Mouse (Mus musculus) retina, adult 2 months (tissue): ENCODE measurements around the gene Sp2.

Experiments used
- DNase-seq: peaks from one replicate; pipeline ENCODE4 v3.0.0-alpha.2; 2012; ENCODE audit warnings: low read depth, low spot score

Gene Sp2

DNA sequence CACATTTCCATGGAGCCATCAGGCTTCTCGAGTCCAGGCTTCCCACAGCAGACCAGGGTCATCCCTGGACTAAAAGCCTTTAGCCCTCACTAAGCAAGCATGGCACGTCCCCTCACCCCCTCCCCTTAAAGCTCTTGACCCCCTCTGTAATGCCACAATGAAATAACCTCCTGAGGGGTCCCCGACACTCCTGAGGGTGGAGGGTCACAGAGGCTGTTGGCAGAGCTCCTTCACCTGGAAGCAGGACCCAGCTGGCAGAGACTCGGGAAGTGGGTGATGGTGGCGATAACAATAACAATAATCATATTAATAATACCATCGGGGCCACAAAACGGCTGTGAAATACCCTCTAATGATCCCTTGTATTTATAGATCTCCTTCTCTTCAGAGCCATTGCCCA lies at the start of gene Sp2:
TSS of gene Sp2 (minus strand) at position 101 of the 400 bp plus-strand sequence.
- no peak for DNase-seq

- DNase-seq, result no peak
Measured at GRCm38 (mm10) chr11:97032499-97032898, 49.7 kb upstream of the Sp2 start.

DNA sequence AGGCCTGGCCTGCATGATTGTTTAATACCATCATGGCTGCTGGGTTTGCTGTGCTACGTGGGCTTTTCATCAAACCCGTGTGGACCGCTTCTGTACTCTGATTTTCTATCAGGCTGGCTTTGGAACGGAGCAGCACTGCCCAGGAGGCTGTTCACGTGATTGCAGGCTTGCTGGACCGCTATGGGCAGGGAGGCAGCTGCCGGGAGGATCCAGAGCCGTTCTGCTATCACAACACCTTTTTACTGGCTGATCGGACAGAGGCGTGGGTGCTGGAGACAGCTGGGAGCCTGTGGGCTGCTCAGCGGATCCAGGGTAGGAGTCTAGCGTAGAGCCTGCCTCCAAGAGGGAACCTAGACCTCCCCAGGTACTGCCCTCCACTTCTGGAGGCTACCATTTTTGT lies 49.2 kb upstream of the Sp2 start:
- DNase-seq, result no peak

- DNase-seq, result no peak
Measured at GRCm38 (mm10) chr11:97030426-97030825, 47.7 kb upstream of the Sp2 start.

GRCm38 (mm10) chr11:97029686-97030417 lies 47.1 kb upstream of the Sp2 start, which contains the start of gene Scrn2:
Gene Scrn2, plus strand, starts transcription at chr11:97029938.
- peak; percentile 77 for DNase-seq

DNA sequence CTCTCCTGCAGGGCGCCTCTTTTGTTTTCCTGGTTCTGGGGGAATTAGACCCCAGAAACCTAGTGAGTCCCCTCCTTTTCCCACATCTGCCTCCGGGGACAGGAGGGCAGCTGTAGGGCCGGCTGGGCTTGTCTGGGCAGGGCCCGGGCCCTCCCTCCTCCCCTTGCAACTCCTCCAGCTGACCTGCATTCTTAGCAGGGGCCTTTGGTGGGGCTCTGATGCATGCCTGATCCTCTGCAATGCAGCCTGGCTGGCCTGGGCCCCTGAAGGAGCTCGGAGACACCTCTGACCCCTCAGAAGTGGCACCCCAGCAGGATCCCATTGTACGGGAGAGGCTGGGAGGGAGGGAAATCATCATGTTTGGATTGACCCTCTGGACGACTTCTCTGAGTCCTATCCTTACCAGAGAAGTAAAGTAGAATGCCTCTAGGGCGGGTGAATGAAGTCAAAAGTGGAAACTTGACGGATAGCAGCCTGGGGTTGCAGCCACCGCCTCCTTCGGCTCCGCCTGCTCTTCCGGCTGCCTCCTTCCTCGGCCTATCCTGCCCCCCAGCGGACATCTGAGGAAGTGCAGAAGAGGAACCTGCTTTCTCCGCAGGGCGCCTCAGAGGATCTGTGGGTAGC lies 43.1 kb upstream of the Sp2 start:
- peak; percentile 69 for DNase-seq

DNA sequence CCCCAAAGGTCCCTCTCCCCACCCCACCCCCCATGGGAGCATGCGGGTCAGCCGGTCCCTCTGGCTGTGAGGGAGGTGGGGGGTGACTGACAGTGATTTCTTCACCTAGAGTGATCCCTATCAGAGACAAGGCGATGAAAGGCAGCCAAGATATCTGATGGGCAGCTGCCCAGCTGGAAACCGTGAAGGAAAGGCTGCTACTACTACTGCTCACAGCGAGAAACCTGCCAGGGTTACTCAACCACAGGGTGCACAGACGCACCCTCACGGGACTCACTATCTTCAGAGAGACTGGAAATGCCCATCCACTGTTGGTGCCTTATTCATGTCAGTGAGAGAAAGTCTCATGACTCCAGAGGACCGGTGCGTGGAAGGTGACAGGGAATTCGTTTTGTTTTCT lies 42.2 kb upstream of the Sp2 start:
- no peak for DNase-seq

- DNase-seq, result peak; percentile 58
Measured at GRCm38 (mm10) chr11:97021873-97022484, 39.2 kb upstream of the Sp2 start.

DNA sequence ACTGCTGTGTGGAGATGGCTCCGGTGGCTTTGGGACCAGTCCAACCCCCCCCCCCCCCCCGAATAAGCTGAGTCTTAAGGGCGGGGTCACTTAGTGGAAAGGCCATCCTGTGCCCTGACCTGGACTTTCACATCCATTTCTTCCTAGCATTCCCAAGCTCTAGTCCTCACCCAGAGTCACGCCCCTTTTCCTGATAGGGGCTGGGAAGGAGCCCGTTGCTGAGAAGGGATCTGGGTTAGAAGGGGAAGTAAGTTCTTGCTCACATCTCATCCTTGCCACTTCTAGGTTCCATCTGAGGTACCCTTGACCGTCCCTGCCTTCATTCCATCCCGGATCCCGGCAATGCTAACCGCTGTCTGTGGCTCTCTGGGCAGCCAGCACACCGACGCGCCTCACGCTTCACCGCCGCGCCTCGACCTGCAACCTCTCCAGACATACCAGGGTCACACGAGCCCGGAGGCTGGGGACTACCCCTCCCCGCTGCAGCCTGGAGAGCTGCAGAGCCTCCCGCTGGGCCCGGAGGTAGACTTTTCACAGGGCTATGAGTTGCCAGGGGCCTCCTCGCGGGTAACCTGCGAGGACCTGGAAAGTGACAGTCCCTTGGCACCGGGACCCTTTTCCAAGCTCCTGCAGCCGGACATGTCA lies 38.5 kb upstream of the Sp2 start:
- DNase-seq, result no peak

DNA sequence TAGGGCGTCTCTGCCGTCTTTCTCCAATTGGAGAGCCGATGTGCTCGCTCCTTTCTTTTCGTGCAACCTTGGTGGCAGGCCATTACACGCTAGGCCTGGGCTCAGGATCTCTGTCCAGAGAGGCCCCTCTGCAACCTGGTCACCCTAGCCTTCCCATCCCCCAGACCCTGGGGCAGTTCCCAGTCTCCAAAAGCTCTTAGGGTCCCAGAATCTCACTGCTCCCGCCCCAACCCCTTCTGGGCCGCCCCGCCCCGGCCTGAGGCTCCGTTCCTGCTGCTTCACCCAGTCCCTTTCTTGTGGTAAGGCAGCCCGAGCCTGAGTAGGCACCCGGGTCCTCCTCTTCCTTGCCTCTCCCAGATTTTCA lies 36.6 kb upstream of the Sp2 start:
- no peak for DNase-seq

DNA sequence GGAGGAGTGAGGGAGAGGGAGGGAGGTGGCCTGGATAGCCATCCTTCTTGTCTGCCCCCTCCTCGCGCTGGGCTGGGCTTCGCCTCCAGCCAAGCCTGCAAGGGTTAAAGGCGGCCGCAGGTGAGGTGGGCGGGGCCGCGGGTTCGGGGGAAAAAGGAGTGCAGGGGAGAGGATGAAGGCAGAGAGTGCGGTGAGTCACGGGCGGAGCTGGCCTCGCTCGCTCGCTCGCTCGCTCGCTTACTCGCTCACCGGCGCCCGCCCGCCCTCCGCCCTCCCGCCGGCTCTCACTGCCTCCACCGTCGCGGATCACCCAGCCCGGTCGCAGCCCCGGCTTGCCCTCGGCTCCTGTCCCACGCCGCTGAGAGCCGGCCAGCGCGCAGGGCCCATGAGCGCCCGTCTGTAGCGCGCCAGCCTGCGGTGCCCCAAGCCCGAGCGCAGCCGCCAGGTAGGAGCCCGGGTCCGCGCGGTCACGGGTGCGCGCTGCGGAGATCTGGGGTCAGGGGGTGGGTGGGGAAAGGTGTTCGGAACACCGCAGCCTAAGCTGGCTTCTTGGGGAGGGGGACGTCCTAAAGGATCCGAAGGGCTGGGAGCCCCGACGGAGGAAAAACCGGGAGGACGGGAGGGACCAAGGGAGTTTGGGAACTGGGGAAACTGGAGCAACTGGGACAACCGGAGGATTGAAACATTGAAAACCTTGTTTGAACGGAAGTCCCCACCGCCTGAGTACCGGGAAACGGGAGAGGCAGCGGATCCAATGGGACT lies 36.0 kb upstream of the Sp2 start:
- no peak for DNase-seq

GRCm38 (mm10) chr11:97017696-97018582 lies 35.2 kb upstream of the Sp2 start:
- no peak for DNase-seq

- DNase-seq, result no peak
Measured at GRCm38 (mm10) chr11:97013121-97013670, 30.4 kb upstream of the Sp2 start, which contains the start of gene Sp6. Gene Sp6, plus strand, starts transcription at chr11:97013394.

- DNase-seq, result no peak
Measured at GRCm38 (mm10) chr11:97009198-97009790, 26.5 kb upstream of the Sp2 start.

DNA sequence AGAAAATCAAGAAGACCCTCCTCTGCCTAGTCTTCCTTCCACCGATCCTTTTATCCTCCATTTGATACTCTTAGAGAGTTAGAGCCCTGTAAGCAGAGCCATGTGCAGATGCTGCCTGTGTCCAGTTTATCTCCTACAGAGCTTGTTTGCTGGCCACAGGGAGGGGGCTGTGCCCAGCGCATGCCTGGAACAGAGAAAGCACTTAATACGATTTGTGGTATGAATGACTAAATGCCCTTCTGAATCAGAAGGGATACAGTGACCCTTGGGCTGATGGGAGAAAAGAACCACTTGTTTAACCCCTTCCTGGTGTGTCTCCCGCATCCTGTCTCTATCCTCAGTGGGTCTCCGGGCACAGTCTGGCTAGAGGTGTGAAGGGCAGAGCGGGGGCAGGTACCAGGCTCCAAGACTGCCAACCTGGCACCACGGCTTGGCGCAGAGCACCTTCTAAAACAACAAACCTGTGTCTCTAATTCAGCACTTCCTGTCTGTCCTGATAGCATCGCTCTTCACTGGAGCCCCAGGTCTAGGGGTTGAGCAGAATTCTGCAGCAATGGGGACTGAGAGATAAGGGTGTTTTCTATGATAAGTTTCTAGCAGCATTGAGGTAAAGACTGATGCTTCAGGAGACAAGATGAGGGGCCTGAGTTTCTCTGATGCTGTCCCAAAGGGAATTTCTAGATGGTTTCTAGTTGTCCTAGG lies 24.5 kb upstream of the Sp2 start:
- DNase-seq, result peak; percentile 74

GRCm38 (mm10) chr11:97003170-97003569 lies 20.4 kb upstream of the Sp2 start:
- DNase-seq, result no peak

DNA sequence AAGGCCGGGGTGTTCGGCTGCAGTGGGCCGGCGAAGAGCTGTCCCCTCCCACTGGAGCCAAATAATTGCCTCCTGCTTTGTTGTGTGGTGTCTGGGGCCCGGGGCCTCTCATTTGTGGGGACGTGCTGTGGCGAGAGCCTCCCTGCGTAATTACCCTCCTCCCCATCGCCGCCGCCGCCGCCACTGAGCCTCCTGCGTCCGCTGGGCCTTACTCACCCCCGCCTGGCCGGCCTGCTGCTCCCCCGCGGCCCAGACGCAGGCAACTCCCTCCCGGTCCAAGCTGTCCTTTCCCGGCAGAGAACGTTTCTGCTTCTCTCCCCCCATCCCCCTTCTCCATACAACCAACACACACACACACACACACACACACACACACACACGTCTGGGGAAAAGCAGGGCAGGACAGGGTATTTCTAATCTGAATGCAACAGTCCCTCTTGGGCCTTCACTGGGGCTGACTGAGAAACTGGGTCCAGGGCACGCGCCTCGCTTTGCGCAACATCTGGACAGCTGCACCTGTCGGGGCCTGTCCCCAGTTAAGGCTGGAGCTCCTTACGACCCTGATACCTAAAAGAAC lies 14.7 kb upstream of the Sp2 start:
- DNase-seq, result no peak

DNA sequence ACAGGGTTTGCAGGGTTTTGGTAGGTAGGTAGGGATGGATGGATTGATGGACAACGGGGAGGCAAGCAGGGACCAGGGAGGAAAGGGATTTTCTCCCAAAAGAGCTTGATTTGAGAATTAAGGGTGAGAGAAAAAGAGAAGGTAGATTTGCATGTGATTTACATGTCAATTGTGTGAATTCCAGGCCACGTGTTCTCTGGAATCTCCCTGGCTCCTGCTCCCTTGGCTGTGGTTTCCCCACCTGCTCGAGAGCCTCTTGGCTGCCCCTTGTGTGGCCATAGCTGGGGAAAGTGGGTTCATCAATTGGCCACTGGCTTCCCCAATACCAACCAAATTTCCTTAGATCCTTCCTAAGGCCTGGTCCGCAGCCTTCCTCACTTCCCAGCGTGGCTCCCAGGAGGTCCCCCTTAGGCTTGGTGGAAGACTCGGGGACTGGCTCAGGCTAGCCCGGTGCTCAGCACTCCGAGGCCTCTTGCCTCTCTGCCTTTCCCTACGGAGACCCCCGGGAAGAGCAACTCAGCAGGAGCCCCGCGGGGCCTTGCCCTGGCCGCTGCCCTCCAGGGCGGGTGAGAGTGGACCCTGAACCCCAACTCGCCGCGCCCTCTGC lies 14.1 kb upstream of the Sp2 start:
- no peak for DNase-seq
